Mouse (Mus musculus): ENCODE results near the gene Ptgds. TPM values are rescaled to one million over a fixed set of nuclear protein-coding genes. Genes with fewer than 3 reads are reported as not detected.

The Ptgds gene
- total and polyA plus RNA-seq, 3 experiments = 0.37 to 0.46 TPM; not detected in 1

DNA sequence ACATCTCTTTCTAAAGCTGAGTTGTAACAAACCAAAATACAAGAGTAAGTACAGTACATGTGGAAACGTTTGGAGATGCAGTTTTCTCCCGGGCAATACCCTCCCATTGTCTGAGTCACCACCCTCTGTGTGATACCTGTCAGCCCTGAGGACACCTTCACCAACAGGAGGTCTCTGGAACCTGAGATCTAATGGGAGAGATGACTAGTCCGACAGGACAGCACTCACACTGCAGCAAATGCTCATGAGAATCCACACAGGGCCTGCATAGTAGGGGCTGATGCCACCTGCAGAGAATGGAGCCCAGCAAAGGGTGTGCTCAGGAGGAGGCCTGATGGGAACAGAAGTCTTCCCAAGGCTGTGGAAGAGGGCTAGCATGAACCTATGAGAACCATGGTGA is 8.4 kb downstream of the Ptgds start:
- peak overlapping the region; percentile 8; the same call in 1 of the 2 replicates for H3K4me2 ChIP-seq (ENCODE audit: insufficient read depth, low read depth, poor library complexity, severe bottlenecking)
- TF ChIP-seq RAD21 (IDR thresholded peaks at IDR 0.05; ENCODE audit: low read depth, low read length) (no peak), SIN3A (IDR thresholded peaks at IDR 0.05; ENCODE audit: low read length) (no peak), TBP (conservative IDR thresholded peaks at IDR 0.05; ENCODE audit: low read depth, low read length) (no peak), MYC (IDR thresholded peaks at IDR 0.05; ENCODE audit: low read depth, low read length) (no peak)
- DNase-seq (ENCODE audit: extremely low read depth) = no peak
- peaks cover 2% of the 10 kb centered on the region; the same call in 1 of the 2 replicates for H3K79me2 ChIP-seq (replicated peaks; ENCODE audit: control insufficient read depth, extremely low read depth, insufficient read depth, poor library complexity, severe bottlenecking)
- no peak overlapping the region for H3K9ac ChIP-seq (ENCODE audit: insufficient read depth, low read depth)
- H3K36me3 ChIP-seq (replicated peaks in 1 of 2; ENCODE audit: control insufficient read depth in 1 of 2, insufficient read depth in 1 of 2, low read length in 1 of 2) = peaks cover 11 to 25% of the 10 kb centered on the region in 2 experiments
- peaks cover 33 to 50% of the 10 kb centered on the region in 2 experiments for H3K4me1 ChIP-seq (ENCODE audit: control insufficient read depth in 1 of 2, insufficient read depth in 2 of 2)
- H3K4me3 ChIP-seq (replicated peaks in 1 of 3; ENCODE audit: low read depth in 2 of 3, low read length in 2 of 3, poor library complexity in 1 of 3) = peak overlapping the region in 1 of 3 experiments; percentile 18
- H3K9me3 ChIP-seq (replicated peaks; ENCODE audit: low read length) = no peaks in the 10 kb centered on the region
- H3K27me3 ChIP-seq (replicated peaks) = no peaks in the 10 kb centered on the region
- peak overlapping the region; percentile 35 for H3K27ac ChIP-seq (ENCODE audit: insufficient read depth, low read depth)
- in situ Hi-C loops (cut with MboI; ENCODE audit: low pct_ligation_motif_present, low pct_unique_long_range_greater_than_20kb, low sequenced_read_pairs) = no loop called here
- dilution Hi-C loops (cut with MboI; ENCODE audit: extremely low pct_ligation_motif_present, extremely low pct_unique_long_range_greater_than_20kb, low sequenced_read_pairs) = no loop called here

DNA sequence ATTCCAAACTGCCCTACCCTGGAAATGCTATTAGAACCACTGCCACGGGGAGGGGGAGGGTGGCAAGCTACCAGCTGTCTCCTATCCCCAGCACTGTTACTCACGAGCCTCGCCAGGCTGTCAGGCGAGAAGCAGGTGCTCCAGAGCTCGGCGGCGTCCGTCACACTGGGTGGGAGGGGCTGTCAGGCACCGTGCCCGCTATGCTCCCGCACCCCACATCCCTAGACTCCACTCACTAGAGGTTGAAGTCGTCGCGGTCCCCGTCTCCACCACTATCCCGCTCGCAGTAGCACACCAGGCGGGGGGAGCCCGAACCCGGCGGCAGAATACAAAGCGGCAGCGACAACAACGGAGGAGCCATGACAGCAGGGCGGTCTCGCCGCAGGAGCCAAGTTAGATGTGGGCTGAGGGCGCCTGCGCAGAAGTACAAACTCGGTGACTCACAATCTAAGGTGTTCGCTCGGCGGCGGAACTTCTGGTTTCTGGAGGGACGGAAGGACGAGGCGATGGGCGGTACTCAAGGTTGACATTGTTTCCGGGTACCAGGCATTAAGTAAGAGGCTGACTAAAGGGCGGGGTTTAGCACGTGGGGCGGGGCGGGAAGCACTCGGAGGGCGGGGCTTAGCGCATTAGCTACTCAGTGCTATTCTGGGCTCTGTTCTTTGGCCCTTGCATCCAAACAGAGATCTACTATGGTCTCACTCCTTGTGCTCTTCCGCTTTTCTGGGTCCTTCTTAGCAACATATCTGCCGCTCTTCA is 9.1 kb downstream of the Ptgds start, which contains the start of gene Paxx:
Gene Paxx, minus strand, starts transcription at position 544 of the 759 bp plus-strand sequence.
- Histone ChIP-seq H3K27me3 (replicated peaks) (no peaks in the 10 kb centered on the region), H3K27ac (ENCODE audit: insufficient read depth, low read depth) (peak within 1 kb of the TSS; percentile 70), H3K9me3 (replicated peaks; ENCODE audit: low read length) (no peaks in the 10 kb centered on the region), H3K79me2 (replicated peaks; ENCODE audit: control insufficient read depth, extremely low read depth, insufficient read depth, poor library complexity, severe bottlenecking) (peaks cover 2% of the 10 kb centered on the region; the same call in 1 of the 2 replicates), H3K9ac (ENCODE audit: insufficient read depth, low read depth) (peak within 1 kb of the TSS; percentile 47), H3K4me2 (ENCODE audit: insufficient read depth, low read depth, poor library complexity, severe bottlenecking) (peak within 1 kb of the TSS; percentile 77), H3K36me3 (replicated peaks in 1 of 2; ENCODE audit: control insufficient read depth in 1 of 2, insufficient read depth in 1 of 2, low read length in 1 of 2) (peaks cover 11 to 27% of the 10 kb centered on the region in 2 experiments), H3K4me3 (replicated peaks in 1 of 3; ENCODE audit: low read depth in 2 of 3, low read length in 2 of 3, poor library complexity in 1 of 3) (peak within 1 kb of the TSS; percentile 68 to 90 (median 74)), H3K4me1 (ENCODE audit: control insufficient read depth in 1 of 2, insufficient read depth in 2 of 2) (peaks cover 27 to 43% of the 10 kb centered on the region in 2 experiments)
- dilution Hi-C loops (cut with MboI; ENCODE audit: extremely low pct_ligation_motif_present, extremely low pct_unique_long_range_greater_than_20kb, low sequenced_read_pairs) (no loop called here), in situ Hi-C loops (cut with MboI; ENCODE audit: low pct_ligation_motif_present, low pct_unique_long_range_greater_than_20kb, low sequenced_read_pairs) (no loop called here)
- TF ChIP-seq HCFC1 (IDR thresholded peaks at IDR 0.05; ENCODE audit: low read depth, low read length) = peak; percentile 74
- no peak; the same call in 1 of the 2 replicates for TF ChIP-seq ZMIZ1 (IDR thresholded peaks at IDR 0.05; ENCODE audit: low read depth, low read length)
- TF ChIP-seq SIN3A (IDR thresholded peaks at IDR 0.05; ENCODE audit: low read length) = peak; percentile 80; the same call in 1 of the 2 replicates
- peak; percentile 84 for TF ChIP-seq MXI1 (IDR thresholded peaks at IDR 0.05; ENCODE audit: low read depth, low read length)
- peak; percentile 20; the same call in 1 of the 2 replicates for TF ChIP-seq E2F4 (IDR thresholded peaks at IDR 0.05; ENCODE audit: insufficient replicate concordance, low read depth, low read length)
- peak; percentile 58; the same call in 1 of the 2 replicates for TF ChIP-seq MEF2A (IDR thresholded peaks at IDR 0.05; ENCODE audit: borderline replicate concordance, low read depth, low read length)
- peak; percentile 81 for TF ChIP-seq NELFE (IDR thresholded peaks at IDR 0.05; ENCODE audit: low read depth, low read length)
- TF ChIP-seq MAFK (IDR thresholded peaks at IDR 0.05; ENCODE audit: insufficient replicate concordance, low read length) = no peak
- TF ChIP-seq NRF1 (IDR thresholded peaks at IDR 0.05; ENCODE audit: low read depth, low read length) = peak; percentile 84
- TF ChIP-seq MAZ (IDR thresholded peaks at IDR 0.05; ENCODE audit: low read depth, low read length) = 0 out of 2 replicates have a peak, but pooled peaks have one; percentile 32
- TF ChIP-seq MAX (IDR thresholded peaks at IDR 0.05; ENCODE audit: low read length) = peak; percentile 7
- TF ChIP-seq BHLHE40 (IDR thresholded peaks at IDR 0.05; ENCODE audit: low read depth, low read length) = peak; percentile 91
- TF ChIP-seq IRF4 (IDR thresholded peaks at IDR 0.05; ENCODE audit: low read depth, low read length) = no peak
- peak; percentile 87 for TF ChIP-seq POLR2A (IDR thresholded peaks at IDR 0.05; ENCODE audit: low read depth, low read length)
- no peak for TF ChIP-seq MYC (IDR thresholded peaks at IDR 0.05; ENCODE audit: low read depth, low read length)
- no peak for TF ChIP-seq CHD2 (IDR thresholded peaks at IDR 0.05; ENCODE audit: low read length)
- no peak for TF ChIP-seq UBTF (IDR thresholded peaks at IDR 0.05; ENCODE audit: low read depth, low read length)
- no peak for TF ChIP-seq CTCF (conservative IDR thresholded peaks at IDR 0.05 in 1 of 2, IDR thresholded peaks at IDR 0.05 in 1 of 2; ENCODE audit: low read depth in 2 of 2, low read length in 2 of 2)
- TF ChIP-seq RCOR1 (conservative IDR thresholded peaks at IDR 0.05; ENCODE audit: low read depth, low read length) = no peak
- no peak for TF ChIP-seq EP300 (IDR thresholded peaks at IDR 0.05; ENCODE audit: low read length)
- peak; percentile 44; the same call in 1 of the 2 replicates for TF ChIP-seq TCF12 (IDR thresholded peaks at IDR 0.05; ENCODE audit: low read depth, low read length)
- TF ChIP-seq USF2 (conservative IDR thresholded peaks at IDR 0.05; ENCODE audit: low read depth, low read length) = no peak
- TF ChIP-seq USF1 (IDR thresholded peaks at IDR 0.05; ENCODE audit: low read depth, low read length) = peak; percentile 20; the same call in 1 of the 2 replicates
- peak; percentile 76 for TF ChIP-seq TBP (conservative IDR thresholded peaks at IDR 0.05; ENCODE audit: low read depth, low read length)
- peak; percentile 91 for TF ChIP-seq ELF1 (IDR thresholded peaks at IDR 0.05; ENCODE audit: low read depth, low read length)
- peak; percentile 100 for DNase-seq (ENCODE audit: extremely low read depth)

All from CH12.LX (cell line).